Mouse (Mus musculus): ENCODE data around the gene Kif5c.

Gene Kif5c

DNA sequence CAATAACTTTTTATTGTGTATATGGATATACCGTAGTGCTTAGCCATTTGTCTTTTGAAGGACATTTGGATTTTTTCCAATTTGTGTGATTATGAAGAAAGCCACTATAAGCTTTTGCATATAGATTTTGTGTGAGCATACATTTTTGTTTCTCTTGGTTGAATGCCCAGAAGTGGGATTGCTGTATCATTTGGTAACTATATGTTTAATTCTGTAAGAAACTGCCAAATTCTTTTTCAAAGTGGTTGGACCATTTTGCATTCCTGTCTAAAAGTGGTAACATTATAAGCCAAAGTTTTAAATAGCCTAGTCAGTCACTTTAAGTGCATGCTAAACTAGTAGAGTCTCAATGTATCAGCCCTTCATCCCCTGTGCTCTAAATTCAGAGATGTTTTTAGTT, 6.5 kb downstream of the Kif5c start:
- no peak for DNase-seq

DNA sequence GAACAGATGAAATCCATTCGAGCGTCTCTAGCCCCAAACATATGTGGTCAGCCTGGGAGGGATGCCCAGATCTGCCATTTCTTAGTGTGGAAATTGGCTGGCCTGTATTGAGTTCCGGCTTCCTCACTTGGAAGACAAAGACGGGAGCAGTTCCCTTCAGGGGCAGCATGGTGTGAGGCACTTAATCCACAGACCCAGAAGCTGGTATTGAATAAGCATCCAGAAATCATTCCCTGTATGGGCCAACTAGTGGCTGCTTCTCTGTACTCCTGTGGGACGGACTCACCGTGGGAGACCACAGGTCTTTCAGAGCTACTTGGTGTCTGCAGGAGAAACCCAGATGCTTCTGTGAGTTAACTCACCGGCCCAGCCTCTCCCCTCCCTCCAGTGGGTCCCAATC, 8.5 kb downstream of the Kif5c start:
- no peak for DNase-seq

DNA sequence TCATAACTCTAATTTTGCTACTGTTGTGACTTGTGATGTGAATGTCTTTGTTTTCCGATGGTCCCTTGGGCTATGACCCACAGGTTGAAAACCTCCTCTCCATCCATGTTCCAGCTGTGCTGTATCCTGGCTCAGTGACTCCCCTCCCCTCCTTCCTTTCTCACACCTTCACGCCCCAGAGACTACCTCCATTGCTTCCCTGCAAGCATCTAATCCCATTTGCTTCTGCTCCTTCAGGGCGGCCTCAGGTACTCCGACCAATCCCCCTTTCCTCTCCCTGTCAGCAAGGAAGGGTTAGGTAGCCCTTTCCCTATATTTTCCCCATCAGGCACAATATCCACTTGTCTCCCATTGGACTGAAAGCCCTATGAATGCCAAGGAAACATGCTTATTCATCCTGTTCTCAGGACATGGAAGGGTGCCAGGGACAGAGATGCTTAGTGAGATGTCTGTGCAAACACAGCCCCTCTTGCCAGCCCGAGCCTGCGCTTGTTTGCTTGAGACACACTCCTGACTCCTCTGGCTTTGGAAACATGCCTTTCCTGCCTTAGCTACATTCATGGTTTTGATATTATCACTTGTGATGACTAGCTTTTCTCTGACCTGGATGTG, 9.1 kb downstream of the Kif5c start:
- DNase-seq, result peak in 1 of 2 experiments; percentile 11

DNA sequence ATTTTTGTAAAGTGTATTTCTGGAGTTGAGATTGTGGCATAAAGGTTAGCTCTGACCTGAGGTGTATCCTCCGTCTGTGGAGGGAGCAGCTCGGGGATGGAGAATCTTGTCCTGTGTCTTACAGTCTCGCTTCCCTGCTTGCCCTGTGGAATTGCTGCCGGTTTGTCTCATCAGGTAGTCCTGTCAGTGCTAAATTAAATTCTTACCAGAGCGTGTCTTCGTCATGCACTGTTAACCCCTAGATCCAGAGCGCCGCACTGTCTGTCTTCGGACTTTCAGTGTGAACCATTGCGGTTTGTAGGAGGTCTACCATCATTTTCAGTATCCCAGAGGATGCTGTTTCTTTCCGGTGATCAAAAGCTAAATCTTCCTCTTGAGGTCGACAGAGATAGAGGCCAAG, 10.1 kb downstream of the Kif5c start:
- DNase-seq, result peak; percentile 37 to 58

DNA sequence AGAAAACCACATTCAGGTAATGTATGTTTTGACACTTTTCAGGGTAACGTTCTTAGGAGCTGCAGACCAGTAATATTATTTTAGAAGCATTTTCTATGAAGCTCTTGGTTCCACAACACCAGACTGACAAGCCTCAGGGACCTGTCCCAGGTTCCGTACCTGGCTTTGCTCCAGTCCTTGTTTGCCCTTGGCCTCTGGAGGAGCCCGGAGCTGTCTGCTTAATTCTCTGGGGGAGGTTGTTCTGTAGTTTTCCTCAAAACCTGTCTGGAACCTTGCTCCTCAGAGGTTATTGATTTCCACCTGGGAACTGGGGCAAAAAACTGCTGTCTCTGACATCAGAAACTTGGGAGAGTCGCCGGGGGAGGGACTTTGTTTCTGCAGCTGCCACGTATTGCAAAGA, 11.5 kb downstream of the Kif5c start:
- peak; percentile 42 to 61 for DNase-seq

DNA sequence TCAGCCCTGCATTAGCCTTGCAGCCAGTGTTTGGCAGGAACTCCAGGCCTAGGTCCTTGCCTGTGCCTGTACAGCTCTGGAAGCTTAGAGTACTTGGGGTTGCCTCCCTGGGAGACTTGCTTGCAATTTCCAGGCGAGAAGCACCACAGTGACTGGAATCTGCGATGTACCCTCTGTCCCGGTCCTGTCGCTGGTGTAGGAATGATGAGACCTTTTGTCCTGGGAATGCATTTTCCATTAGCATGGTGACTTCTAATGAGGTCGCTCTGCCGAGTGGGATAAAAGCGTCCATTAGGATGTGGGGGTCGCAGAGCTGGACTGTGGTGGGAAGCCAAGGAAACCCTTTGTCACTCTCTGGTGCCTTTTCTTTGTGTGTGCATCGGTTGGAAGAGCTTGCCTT, 14.1 kb downstream of the Kif5c start:
- DNase-seq, result no peak

DNA sequence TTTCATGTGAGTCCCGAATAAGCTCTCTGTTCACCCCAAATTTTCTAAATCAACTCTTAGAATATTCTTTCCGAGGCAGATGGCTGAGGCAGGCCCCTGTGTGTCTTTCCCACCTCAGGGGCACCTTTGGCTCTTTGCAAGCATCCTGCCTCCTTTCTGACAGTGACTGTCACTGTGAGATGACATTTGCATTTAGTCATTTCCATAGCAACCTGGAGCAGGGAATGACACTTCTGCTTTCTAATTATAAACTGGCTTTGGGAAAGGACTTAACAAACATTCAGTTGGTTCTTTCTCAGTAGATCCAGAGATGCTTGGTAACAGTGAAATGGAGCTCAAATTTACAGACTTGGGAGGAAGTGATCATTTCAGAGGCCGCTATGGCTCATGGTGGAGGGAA, 23.7 kb downstream of the Kif5c start:
- no peak for DNase-seq

DNA sequence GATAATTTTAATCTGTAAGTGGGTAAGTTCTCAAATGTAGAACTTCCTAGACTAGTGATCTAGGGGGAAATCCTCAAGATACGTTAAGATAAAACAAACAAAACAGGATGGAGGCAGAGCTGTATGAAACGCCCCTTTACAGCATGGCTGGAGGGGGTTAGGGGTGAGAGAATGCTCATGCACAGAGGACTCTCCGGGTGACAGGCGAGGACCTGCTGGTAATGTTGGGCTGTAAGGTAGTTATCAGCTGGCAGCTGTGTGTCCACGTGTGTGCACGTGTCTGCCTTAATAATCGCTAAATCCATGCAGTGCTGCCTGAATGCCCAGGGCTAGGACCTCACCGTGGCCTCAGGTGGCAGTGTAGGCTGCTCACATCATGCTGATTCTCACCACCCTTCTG, 24.7 kb downstream of the Kif5c start:
- no peak for DNase-seq

DNA sequence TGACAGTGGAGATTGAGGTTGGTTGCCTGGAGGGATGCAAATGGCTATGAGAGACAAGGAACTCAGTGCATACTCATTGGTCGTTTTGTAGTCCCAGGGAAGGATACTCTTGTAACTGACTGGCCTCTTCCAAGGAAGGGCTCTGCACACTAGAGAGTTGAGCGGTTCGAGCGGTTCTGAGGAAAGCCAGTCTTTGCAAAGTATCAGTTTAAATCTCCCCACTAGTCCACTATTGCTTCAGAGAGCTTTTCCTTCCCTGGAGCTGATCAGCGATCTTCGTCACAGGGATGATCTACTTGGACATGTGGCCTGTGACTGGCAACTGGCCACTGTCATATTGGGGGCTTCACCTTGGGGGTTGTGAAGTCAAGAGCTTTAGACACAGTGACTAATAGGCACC, 28.5 kb downstream of the Kif5c start:
- DNase-seq, result no peak

DNA sequence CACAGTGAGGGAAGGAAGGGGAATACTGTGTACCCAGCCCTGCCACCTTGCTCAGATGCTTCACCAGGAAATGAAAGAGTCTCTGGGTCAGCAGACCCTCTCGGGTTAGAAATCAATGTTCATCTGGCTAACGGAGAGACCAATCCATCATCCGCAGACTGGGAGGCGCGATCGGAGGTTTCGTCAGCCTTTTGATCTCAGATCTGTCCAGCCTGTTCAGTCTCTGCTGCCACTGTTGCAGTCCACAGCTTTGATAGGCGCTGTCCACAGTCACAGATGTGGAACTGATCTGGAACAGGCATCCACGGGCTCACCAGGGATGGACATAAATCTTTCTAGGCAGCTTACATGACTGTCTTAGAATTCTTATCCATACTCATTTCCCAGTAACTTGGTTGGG, 29.2 kb downstream of the Kif5c start:
- no peak for DNase-seq

DNA sequence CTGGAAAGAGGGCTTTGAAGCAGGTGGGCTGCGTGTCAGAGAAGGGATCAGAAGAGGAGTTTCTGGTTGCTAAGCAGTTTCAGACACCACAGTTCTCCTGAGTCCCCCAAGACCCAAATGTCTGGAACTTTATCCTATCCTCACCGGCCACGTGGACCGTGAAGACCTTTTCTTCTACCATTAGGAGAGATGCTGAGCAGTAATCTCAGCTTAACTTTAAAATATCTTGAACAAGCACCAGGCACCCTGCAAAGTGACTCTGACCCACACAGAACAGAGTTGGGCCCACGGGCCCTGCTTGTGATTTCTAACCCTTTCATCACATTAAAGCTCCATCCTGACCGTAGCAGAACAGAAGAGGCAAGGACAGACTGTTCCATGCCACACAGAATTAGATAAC, 29.7 kb downstream of the Kif5c start:
- no peak for DNase-seq

DNA sequence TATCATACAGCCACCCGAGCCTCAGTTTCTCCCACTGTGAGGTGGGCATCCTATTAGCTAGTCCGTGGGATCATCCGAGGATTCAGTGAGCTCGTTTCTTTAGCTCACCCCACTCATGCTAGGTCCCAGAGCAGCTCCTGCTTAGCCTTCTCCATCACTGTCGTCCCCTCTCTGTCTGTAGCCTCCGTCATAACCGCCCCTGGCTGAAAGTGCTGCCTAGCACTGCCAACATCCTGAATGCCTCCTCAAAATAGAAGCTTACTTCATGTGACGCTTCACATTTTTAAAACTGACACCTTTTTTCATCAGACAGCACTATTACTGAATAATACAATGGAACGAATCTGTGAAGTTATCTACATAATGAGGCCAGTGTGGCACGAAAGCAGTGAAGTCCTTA, 30.1 kb downstream of the Kif5c start:
- no peak for DNase-seq

DNA sequence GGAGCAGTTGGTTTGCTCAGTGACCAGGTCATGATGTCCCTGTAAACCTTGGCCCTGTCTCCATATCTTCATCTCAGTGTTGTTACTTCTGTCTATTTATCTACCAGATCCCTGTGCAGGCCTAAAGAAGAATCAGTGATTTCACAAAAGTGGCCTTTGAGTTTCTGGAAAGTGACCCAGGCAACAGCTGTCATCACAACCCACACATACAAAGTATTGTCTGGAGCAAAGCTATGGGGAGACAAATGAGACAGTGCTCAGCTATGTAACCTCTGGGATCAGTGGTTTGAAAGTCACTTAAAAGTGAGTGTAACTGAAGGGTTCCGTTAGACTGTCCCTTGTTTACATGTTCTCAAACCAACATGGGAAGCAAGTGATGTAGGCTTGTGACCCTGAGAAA, 32.6 kb downstream of the Kif5c start:
- DNase-seq, result no peak

DNA sequence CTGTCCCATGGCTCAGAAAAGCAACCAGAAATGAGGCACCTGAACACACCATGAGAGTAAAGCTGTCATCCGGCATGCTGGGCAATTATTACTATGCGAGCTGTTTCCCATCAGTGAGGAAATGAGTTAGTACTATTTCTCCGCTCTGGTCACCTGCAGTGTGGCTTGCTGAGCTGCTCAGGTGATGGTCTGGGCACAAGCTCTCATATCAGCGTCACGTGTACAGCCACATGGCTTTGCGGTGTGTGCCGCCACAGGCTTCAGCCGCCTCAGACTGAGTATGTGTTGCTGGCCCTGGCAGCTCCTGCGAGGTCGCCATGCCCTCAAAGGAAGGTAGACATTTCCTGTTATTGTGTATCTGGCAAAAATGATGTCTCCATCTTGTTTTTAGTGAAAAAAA, 35.5 kb downstream of the Kif5c start:
- no peak for DNase-seq

DNA sequence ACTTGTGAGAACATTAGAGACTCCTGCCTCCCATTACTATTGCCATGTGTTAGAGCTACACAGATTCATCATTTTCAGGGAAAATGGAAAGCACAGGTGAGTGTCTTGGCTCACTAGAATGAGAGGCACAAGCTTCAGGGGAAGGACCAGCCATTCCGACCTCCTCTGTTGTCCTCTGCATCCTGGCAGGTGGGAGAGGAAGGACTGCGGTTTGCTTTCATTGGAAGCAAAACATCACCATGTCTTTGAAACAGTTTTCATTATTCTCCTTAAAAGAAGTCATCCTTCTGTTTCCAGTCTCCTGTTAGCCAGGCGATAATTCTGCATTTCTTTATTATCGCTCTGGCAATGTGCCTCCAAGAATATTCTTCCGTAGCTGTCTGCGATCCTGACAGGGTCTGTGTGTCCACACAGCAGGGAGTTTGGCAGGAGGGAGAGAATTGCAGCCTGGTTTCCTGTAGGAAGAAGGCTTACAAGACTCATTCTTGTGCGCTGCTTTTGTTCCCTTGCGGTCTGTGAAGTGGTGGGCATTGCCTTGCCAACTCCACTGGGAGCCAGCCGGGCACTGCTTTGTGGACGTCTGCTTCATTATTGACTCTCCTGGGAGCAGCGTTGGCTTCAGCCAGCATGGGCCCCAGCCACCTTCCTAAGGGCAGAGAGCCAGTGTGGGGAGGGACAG, 36.2 kb downstream of the Kif5c start:
- DNase-seq, result no peak

DNA sequence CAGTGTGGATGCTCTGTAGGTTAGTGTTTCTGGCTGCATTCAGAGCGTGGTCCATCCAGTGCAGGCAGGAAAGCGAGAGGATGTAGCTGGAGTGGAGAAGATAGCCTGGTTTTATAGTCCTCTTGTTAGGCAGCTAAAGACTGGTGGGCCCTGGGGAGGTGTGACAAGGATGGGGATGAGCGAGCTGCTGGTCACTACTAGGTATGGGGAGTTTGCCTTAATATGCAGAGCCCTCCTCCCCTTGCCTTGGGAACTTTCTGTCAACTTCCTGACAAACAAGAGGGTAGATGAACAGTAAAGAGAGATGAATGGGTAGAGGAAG, 36.7 kb downstream of the Kif5c start:
- no peak for DNase-seq

DNA sequence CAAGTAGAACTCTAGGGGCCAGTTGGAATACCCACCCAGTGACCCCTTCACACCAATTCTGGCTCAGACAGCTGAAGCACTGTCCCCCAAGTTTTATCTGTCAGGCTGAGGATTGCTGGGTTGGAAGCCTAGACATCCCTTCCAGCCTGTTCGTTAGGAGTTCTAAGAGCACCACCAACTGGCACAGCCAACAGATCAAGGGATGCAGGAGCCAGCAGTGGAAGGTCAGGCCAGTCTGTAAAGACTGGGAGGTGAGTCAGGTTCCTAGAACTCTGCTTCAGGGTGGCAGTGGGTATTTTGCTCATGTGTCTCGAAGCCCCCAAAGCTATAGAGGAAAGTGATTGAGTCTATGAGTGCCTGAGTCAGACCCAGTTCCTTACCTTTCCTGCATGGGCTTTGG, 37.9 kb downstream of the Kif5c start:
- DNase-seq, result no peak

DNA sequence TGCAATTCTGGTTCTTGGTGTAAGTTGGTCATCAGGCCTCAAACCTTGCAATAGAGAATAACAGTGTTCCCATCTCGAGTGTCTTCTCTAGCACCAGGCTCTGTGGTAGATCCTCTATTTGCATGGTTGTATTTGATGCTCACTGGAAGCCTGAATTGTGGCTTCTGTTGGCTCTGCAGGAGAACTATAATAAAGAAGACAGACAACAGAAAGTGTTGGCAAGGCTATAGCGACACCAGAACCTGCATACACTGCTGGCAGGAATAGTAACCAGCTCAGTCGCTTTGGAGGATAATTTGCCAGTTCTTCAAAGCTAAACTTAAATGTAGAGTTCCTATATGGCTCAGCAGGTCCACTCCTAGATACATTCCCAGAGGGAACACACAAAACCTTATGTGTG, 38.6 kb downstream of the Kif5c start:
- DNase-seq, result no peak

DNA sequence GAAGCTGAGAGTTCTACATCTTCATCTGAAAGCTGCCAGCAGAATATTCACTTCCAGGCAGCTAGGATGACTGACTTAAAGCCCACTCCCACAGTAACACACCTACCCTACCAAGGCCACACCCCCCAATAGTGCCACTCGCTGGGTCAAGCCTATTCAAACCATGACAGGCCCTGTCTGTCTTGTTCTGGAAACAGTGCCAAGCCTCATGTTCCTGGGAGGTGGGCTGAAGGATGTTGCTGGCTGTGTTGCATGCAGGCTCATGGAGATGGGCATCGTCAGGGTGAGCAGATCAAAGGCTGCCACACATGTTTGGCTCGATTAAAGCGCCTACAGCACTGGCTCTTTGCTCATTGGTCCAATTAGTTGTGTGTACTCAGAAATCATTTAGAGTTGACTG, 39.9 kb downstream of the Kif5c start:
- DNase-seq, result no peak

DNA sequence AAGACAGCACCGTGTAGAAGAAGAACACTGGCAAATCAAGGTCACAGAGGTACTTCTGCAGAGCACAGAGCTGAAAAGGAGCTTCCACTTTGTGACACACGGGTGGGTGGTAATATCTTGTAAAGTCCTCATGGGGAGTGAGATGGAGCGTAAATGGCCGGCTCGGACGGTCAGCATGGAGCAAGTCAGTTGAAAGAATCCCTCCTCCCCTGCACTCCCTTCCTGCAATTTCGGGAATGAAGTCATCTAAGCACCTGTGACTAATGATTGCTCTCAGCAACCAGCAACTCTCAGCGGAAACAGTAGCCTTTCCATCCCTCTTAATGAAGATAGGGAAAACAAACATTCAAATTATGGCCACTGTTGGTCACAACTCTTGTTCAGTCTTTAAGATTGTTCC, 40.9 kb downstream of the Kif5c start:
- no peak for DNase-seq

DNA sequence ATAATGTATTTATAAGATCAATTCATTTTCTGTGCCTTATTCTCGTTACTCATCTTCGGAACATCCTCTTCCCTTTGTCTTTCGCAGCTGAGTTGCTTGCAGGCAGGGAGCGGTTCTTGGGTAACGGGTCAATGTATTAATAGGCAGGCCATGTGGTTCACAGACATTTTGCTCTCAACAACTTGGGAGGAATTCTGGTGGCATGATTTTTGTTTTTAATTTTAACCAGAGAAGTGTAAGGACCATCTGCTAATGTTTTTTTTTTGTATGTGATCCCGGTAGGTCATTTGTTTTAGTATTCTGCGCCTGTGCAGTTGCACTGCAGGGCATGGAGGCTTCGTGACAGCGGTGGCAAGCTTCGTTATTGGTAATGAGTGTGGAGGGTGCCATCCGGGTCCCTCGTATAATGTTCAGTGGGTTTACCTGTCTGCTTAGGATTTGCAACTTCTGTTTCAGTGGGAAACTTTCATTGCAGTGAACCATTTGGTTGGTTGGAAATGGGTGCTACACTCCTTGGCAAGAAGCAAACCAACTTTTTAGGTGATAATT, 41.4 kb downstream of the Kif5c start:
- DNase-seq, result no peak

DNA sequence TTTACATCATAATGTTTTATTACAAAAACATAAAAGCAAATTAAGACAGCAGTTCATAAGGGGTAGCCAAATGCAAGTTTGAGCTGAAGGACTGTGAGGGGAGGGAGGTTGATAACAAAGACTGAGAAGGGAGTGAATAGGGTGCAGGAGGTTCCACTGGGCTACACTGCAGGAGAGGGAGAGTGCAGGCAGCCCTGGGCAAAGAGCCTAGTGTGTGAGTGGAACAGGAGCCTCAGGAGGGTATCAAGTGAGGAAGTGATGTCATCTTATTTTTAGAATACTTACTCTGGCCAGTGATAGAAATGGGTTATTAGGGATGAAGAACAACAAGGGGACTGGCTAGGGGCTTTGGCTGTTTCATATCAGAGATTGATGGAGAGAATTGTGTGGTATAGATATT, 42.2 kb downstream of the Kif5c start:
- DNase-seq, result no peak

DNA sequence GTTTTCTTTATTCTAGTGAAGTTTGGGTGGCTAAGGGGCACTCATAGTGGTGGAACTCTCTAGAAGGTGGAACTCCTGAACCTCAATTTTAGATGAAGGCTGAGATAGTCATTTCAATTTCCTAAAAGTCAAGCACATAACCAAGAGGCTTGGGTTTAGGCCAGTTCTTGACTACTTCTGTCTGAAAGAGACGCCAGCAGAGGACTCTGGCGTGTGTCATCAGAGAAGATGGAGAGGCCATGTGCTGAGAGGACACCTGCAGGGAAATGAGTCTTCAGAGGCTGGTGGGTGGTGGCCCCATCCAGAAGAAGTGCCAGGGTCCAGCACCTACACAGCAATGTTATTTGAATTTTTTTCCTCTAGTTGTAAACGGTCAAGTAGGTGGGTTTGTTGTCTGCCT, 42.8 kb downstream of the Kif5c start:
- no peak for DNase-seq

DNA sequence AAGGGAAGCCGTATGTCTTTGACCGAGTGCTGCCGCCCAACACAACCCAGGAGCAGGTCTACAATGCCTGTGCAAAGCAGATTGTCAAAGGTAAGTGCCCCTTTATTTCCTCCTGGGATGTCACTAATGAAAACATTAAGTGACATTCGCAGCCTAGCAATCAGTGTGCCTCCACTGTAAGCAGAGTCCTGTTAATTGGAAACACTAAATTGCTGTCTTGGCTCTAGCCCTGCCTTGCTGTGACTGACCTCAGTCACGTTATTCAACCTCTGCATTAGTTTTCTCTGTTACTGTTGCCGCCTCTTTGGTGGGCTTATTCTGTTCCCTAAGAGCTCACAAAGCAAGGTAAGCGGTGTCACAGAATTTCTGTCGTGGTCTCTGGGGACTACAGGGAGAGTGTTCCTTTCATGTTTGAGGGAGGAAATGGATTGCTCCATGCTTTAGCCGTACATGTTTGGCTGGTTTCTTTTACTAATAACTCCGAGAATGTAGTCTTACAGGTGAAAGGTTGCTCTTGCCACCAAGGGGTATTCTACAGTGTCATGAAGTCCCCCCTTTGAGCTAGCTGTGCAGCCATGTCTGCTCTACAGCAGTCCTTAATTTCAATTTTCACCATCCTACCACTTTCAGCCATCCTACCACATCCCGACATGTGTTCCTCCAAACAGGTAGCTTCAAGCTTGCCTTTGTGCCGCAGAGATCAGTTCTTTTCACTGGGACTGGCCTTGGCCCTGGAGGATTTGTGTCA, 52.8 kb downstream of the Kif5c start:
- no peak for DNase-seq

All from kidney, postnatal 25 days (tissue).